Mouse (Mus musculus) midbrain, postnatal 0 days (tissue): ENCODE measurements at regions not wholly inside any gene's neighbourhood (a gene's known extent, or its start where the extent isn't known, plus 50 kb on each side); places are given as distances from the start of the nearest gene placed in this dataset.
A peak's percentile ranks its signal among the peaks of the same experiment; 100 is the strongest.

ENCODE experiments used
- ATAC-seq: fragments of 200-750 bp; cut with Nextera tagmentation; 2 replicates; pipeline ENCODE4 v1.8.0; 2017; ENCODE audit warnings: moderate number of reproducible peaks, mild to moderate bottlenecking, moderate TSS enrichment, moderate library complexity; ENCODE audit not compliant: low FRiP score
- DNase-seq: peaks from one replicate; pipeline ENCODE4 v3.0.0-alpha.2; 2015; ENCODE audit warnings: low spot score
- H3K27ac ChIP-seq: fragments of 300-500 bp; sonication (generic); 2 replicates; pipeline ENCODE4 v1.5.1; 2014; ENCODE audit warnings: low read depth, mild to moderate bottlenecking, low read length, mixed read lengths
- H3K27me3 ChIP-seq: fragments of 300-500 bp; sonication (generic); 2 replicates; pipeline ENCODE4 v1.6.1; 2014; ENCODE audit warnings: low read length, control low read depth, mixed read lengths; ENCODE audit not compliant: insufficient read depth
- H3K36me3 ChIP-seq: fragments of 300-500 bp; sonication (generic); 2 replicates; pipeline ENCODE4 v1.6.1; 2014; ENCODE audit warnings: low read length, control low read depth, mixed read lengths; ENCODE audit not compliant: insufficient read depth
- H3K4me1 ChIP-seq: fragments of 300-500 bp; sonication (generic); 2 replicates; pipeline ENCODE4 v1.6.1; 2014; ENCODE audit warnings: mild to moderate bottlenecking, control low read depth, antibody characterized with exemption, low read length, mixed read lengths; ENCODE audit not compliant: insufficient read depth
- H3K4me2 ChIP-seq: fragments of 300-500 bp; sonication (generic); 2 replicates; pipeline ENCODE4 v1.6.1; 2014; ENCODE audit warnings: low read depth, mild to moderate bottlenecking, low read length, mixed read lengths; ENCODE audit not compliant: poor library complexity, severe bottlenecking
- H3K4me3 ChIP-seq: fragments of 300-500 bp; sonication (generic); 2 replicates; pipeline ENCODE4 v1.5.1; 2014; ENCODE audit warnings: low read depth, mild to moderate bottlenecking, low read length, moderate library complexity
- H3K9ac ChIP-seq: fragments of 300-500 bp; sonication (generic); replicated peaks from 2 replicates; pipeline ENCODE4 v1.6.1; 2014; ENCODE audit warnings: mild to moderate bottlenecking, low read length, moderate library complexity, mixed read lengths; ENCODE audit not compliant: poor library complexity, severe bottlenecking
- H3K9me3 ChIP-seq: fragments of 300-500 bp; sonication (generic); 2 replicates; pipeline ENCODE4 v1.6.1; 2016; ENCODE audit warnings: low read length, control low read depth
- CTCF ChIP-seq: IDR thresholded peaks from 2 replicates; pipeline ENCODE4 v1.5.1; 2016; ENCODE audit warnings: antibody characterized with exemption, mild to moderate bottlenecking
- WGBS: fragments of 180-500 bp; shearing (Covaris S2); extraction: QIAGEN DNeasy Blood & Tissue Kit; methylation state at CpG from one replicate; pipeline ENCODE4 v1.1.7; 2014; 5-methylcytosine and 5-hydroxymethylcytosine counted together

- H3K9me3 ChIP-seq = no peaks in the 10 kb centered on the region
- H3K4me1 ChIP-seq = no peaks in the 10 kb centered on the region
- no peak overlapping the region for H3K9ac ChIP-seq
- H3K27ac ChIP-seq = no peak overlapping the region
- 78% methylated on average over 4 of the region's 4 CpGs for WGBS
- no peak for ATAC-seq
- DNase-seq = no peak
- no peak overlapping the region for H3K4me2 ChIP-seq
- TF ChIP-seq CTCF = no peak
- no peaks in the 10 kb centered on the region for H3K36me3 ChIP-seq
- H3K27me3 ChIP-seq = no peaks in the 10 kb centered on the region
- no peak overlapping the region for H3K4me3 ChIP-seq
Observed at GRCm38 (mm10) chr10:44762068-44762467, 233.8 kb upstream of the Prdm1 start.

GRCm38 (mm10) chr10:44761324-44761723 is 233.0 kb upstream of the Prdm1 start:
- H3K4me2 ChIP-seq = no peak overlapping the region
- no peak for DNase-seq
- ATAC-seq = no peak
- H3K36me3 ChIP-seq = no peaks in the 10 kb centered on the region
- H3K9me3 ChIP-seq = no peaks in the 10 kb centered on the region
- no peaks in the 10 kb centered on the region for H3K4me1 ChIP-seq
- no peak overlapping the region for H3K27ac ChIP-seq
- no peak overlapping the region for H3K9ac ChIP-seq
- peak; percentile 37 for TF ChIP-seq CTCF
- H3K27me3 ChIP-seq = no peaks in the 10 kb centered on the region
- no peak overlapping the region for H3K4me3 ChIP-seq
- 80% methylated on average over 4 of the region's 4 CpGs for WGBS

- H3K27me3 ChIP-seq = no peaks in the 10 kb centered on the region
- H3K9ac ChIP-seq = no peak overlapping the region
- TF ChIP-seq CTCF = no peak
- H3K27ac ChIP-seq = no peak overlapping the region
- 32% methylated on average over 6 of the region's 6 CpGs for WGBS
- no peaks in the 10 kb centered on the region for H3K4me1 ChIP-seq
- no peak overlapping the region for H3K4me3 ChIP-seq
- no peak overlapping the region for H3K4me2 ChIP-seq
- H3K9me3 ChIP-seq = no peaks in the 10 kb centered on the region
- peak; percentile 65 for DNase-seq
- ATAC-seq = no peak
- no peaks in the 10 kb centered on the region for H3K36me3 ChIP-seq
Observed at GRCm38 (mm10) chr10:44755355-44755957, 227.2 kb upstream of the Prdm1 start.

- Histone ChIP-seq H3K9me3 (no peaks in the 10 kb centered on the region), H3K27me3 (no peaks in the 10 kb centered on the region), H3K4me2 (no peak overlapping the region), H3K9ac (no peak overlapping the region), H3K27ac (no peak overlapping the region), H3K4me3 (no peak overlapping the region), H3K4me1 (no peaks in the 10 kb centered on the region), H3K36me3 (no peaks in the 10 kb centered on the region)
- ATAC-seq = no peak
- WGBS = 55% methylated on average over 4 of the region's 4 CpGs
- TF ChIP-seq CTCF = no peak
- DNase-seq = no peak
Observed at GRCm38 (mm10) chr10:44754930-44755329, 226.6 kb upstream of the Prdm1 start.

DNA sequence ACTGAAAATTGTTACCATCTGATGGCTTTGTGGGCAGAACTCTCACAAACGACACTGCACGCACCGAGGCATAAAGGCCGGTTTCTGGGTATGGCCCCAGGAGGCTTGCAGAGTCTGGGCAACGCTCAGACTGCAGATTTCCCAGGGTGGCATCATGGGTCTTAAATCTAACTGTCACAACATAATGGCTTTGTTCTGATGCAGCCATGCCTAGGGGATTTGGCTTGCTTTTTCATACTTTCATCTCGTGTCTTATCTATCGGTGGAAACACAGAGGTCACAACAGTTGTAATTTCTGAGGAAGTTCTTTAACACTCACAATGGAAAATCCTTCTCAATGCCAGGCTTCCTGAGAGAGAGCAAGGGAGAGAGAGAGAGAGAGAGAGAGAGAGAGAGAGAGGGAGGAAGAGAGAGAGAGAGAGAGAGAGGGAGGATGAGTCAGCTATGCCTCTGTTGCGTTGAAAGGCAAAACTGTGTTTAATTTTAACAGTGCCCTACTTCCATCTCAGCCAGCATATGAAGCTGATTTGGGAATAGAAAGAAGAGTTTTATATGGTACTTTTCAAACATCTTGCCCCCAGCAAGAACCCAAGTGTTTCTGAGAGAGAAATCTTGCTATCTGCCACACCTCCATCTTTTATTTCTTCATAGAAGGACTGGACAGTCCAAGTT is 224.6 kb upstream of the Prdm1 start:
- no peaks in the 10 kb centered on the region for H3K36me3 ChIP-seq
- H3K4me2 ChIP-seq = no peak overlapping the region
- no peaks in the 10 kb centered on the region for H3K9me3 ChIP-seq
- ATAC-seq = no peak
- WGBS = 27% methylated on average over 8 of the region's 8 CpGs
- TF ChIP-seq CTCF = no peak
- H3K4me3 ChIP-seq = no peak overlapping the region
- no peaks in the 10 kb centered on the region for H3K27me3 ChIP-seq
- no peak overlapping the region for H3K9ac ChIP-seq
- peak; percentile 32 for DNase-seq
- H3K27ac ChIP-seq = no peak overlapping the region
- H3K4me1 ChIP-seq = no peaks in the 10 kb centered on the region

- H3K4me1 ChIP-seq = no peaks in the 10 kb centered on the region
- TF ChIP-seq CTCF = no peak
- H3K4me2 ChIP-seq = no peak overlapping the region
- no peaks in the 10 kb centered on the region for H3K9me3 ChIP-seq
- no peak overlapping the region for H3K27ac ChIP-seq
- H3K36me3 ChIP-seq = no peaks in the 10 kb centered on the region
- no peak for ATAC-seq
- no peak for DNase-seq
- no peak overlapping the region for H3K4me3 ChIP-seq
- 90% methylated on average over 6 of the region's 6 CpGs for WGBS
- no peaks in the 10 kb centered on the region for H3K27me3 ChIP-seq
- H3K9ac ChIP-seq = no peak overlapping the region
Observed at GRCm38 (mm10) chr10:44751061-44751460, 222.8 kb upstream of the Prdm1 start.
